Mouse (Mus musculus) 3134 (cell line): ENCODE results near the gene Nr0b1.
A peak's percentile ranks its signal among the peaks of the same experiment; 100 is the strongest.

ENCODE experiments used
- DNase-seq: peaks from one replicate; pipeline ENCODE4 v3.0.0-alpha.2; 2011; ENCODE audit warnings: low spot score; ENCODE audit not compliant: insufficient read length; ENCODE audit errors: extremely low read depth

Nr0b1 gene

GRCm38 (mm10) chrX:86191614-86192419 lies at the start of gene Nr0b1:
Gene Nr0b1 (plus strand): TSS chrX:86191764.
- DNase-seq = peak; percentile 0

- DNase-seq = no peak
Measured at GRCm38 (mm10) chrX:86187250-86187649, 4.3 kb upstream of the Nr0b1 start.

- peak; percentile 0 for DNase-seq
Measured at GRCm38 (mm10) chrX:86192420-86192994, 943 bp downstream of the Nr0b1 start.

GRCm38 (mm10) chrX:86193386-86193785 lies 1.8 kb downstream of the Nr0b1 start:
- no peak for DNase-seq

GRCm38 (mm10) chrX:86237246-86237645 lies 45.7 kb downstream of the Nr0b1 start:
- DNase-seq = no peak
